Mouse (Mus musculus): ENCODE measurements around the gene Dusp23. TPM values are rescaled to one million over a fixed set of nuclear protein-coding genes. Genes with fewer than 3 reads are reported as not detected.

Gene Dusp23
- polyA plus RNA-seq, 1 experiment from 2014 or later = 17.2 TPM

DNA sequence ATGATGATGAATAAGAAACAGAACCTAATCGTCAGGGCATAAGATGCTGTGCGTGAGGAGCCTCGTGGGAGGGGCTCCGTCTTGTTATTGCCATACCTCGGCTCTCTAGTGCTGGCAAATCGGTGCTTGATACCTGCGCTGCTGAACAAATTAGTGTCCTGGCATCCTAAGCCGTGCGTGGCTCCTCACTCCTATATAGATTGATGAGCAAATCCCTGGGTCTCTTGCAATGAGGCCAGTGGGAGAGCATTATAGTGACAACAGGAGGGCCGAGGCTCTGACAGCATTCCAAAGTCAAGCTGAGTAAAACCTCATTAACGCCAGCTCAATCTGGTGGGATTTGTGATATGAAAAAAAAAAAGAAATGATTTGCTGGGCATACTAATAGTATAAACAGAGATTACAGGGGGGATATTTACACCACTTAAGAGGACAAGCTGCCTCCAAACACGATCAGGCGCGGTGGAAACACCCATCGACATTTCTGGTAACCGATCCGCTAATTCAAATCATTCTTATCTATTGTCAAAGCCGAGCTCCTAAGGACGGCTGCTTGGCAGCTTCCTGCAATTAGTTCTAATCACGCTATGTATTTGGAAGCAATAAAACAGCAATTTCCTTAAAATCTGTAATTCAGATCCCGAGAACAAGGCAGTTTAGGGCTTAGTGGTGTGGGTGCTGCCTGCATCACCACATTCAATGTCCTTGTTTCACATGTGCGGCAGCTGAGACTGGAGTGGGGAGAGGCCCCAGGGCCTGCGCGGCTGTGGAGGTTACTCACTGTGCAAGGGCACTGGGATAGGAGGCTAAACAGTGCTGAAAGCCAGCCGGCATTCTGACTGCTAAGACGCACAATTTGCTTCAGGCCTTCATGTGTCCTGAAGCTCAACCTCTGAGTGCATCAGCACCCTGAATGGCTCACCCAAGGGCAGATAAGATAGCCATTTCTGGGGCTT is 46.9 kb downstream of the Dusp23 start:
- ATAC-seq (replicated peaks; ENCODE audit: low FRiP score) = peak; percentile 52
- Histone ChIP-seq H3K27ac (no peak overlapping the region), H3K4me1 (peaks cover 4% of the 10 kb centered on the region; the same call in 1 of the 2 replicates), H3K9ac (no peak overlapping the region), H3K4me2 (no peak overlapping the region), H3K36me3 (no peaks in the 10 kb centered on the region), H3K4me3 (replicated peaks) (no peak overlapping the region), H3K9me3 (replicated peaks) (no peaks in the 10 kb centered on the region), H3K27me3 (peaks cover 19% of the 10 kb centered on the region)
- 31% methylated on average over 26 of the region's 26 CpGs for WGBS

DNA sequence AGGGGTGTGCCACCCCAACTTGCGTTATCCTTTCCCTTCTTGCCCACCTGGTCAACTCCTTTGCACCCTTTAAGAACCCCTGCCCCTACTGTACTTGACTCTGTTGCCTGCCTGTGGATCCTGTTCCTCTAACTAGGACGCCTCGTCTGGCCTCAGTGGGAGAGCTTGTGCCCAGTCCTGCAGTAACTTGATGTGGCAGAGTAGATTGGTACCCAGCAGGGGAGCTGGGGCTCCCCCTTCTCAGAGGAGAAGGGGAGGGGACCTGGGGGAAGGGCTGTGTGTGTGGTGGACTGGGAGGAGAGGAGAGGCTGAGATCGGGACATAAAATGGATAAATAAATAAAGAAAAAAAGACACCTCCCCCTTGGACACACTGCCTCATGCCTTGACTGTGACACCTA is 47.7 kb downstream of the Dusp23 start:
- WGBS = 49% methylated on average over 4 of the region's 4 CpGs
- H3K4me3 ChIP-seq (replicated peaks) = no peak overlapping the region
- peaks cover 19% of the 10 kb centered on the region for H3K27me3 ChIP-seq
- no peak overlapping the region for H3K9ac ChIP-seq
- H3K36me3 ChIP-seq = no peaks in the 10 kb centered on the region
- H3K9me3 ChIP-seq (replicated peaks) = no peaks in the 10 kb centered on the region
- no peak overlapping the region for H3K4me2 ChIP-seq
- H3K27ac ChIP-seq = no peak overlapping the region
- ATAC-seq (replicated peaks; ENCODE audit: low FRiP score) = no peak
- H3K4me1 ChIP-seq = peaks cover 4% of the 10 kb centered on the region; the same call in 1 of the 2 replicates

- WGBS = 86% methylated on average over 6 of the region's 6 CpGs
- ATAC-seq (replicated peaks; ENCODE audit: low FRiP score) = no peak
These were observed 48.5 kb downstream of the Dusp23 start for GRCm38 (mm10) chr1:172584271-172584670.

DNA sequence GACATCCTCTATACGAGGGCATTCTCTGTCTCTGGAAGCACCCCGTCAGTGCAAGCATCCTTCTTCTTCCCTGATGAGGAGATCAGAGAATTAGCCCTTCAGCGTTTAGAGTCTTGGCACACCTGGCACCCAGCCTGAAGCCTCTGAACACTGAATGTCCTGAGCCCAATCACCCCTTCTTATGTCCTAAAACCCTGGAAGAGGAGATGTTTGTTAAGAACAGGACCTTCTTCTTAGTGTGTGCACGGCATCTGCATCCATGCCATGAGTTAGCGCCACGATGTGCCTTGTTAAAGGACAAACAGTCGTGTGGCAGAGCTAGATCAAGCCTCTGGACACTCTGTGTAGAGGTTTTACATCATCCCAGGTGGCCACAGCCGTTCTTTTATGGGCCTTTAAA is 50.3 kb downstream of the Dusp23 start:
- H3K27me3 ChIP-seq = peaks cover 19% of the 10 kb centered on the region
- no peaks in the 10 kb centered on the region for H3K9me3 ChIP-seq (replicated peaks)
- no peak overlapping the region for H3K9ac ChIP-seq
- H3K27ac ChIP-seq = no peak overlapping the region
- H3K36me3 ChIP-seq = no peaks in the 10 kb centered on the region
- ATAC-seq (replicated peaks; ENCODE audit: low FRiP score) = no peak
- peaks cover 4% of the 10 kb centered on the region; the same call in 1 of the 2 replicates for H3K4me1 ChIP-seq
- 88% methylated on average over 8 of the region's 8 CpGs for WGBS
- H3K4me2 ChIP-seq = no peak overlapping the region
- H3K4me3 ChIP-seq (replicated peaks) = no peak overlapping the region

More at GRCm38 (mm10) chr1:172584271-172584670, 48.5 kb downstream of the Dusp23 start:
- peaks cover 19% of the 10 kb centered on the region for H3K27me3 ChIP-seq
- H3K4me3 ChIP-seq (replicated peaks) = no peak overlapping the region
- H3K9me3 ChIP-seq (replicated peaks) = no peaks in the 10 kb centered on the region
- no peak overlapping the region for H3K9ac ChIP-seq
- H3K4me2 ChIP-seq = no peak overlapping the region
- no peak overlapping the region for H3K27ac ChIP-seq
- no peaks in the 10 kb centered on the region for H3K36me3 ChIP-seq
- peaks cover 4% of the 10 kb centered on the region; the same call in 1 of the 2 replicates for H3K4me1 ChIP-seq

Other genes starting within 250 kb of the Dusp23 start
- 0.73 and 1.1 TPM in 2 replicates for gene Slamf9, start 157.6 kb downstream of the Dusp23 start, polyA plus RNA-seq (2015; fragmentation: Nextera tagmentation; extraction: Ambion mirVana)
- 45.0 and 46.0 TPM in 2 replicates for gene Igsf9, start 151.2 kb downstream of the Dusp23 start, polyA plus RNA-seq (2015; fragmentation: Nextera tagmentation; extraction: Ambion mirVana)
- 246 and 251 TPM in 2 replicates for gene Tagln2, start 132.9 kb downstream of the Dusp23 start, polyA plus RNA-seq (2015; fragmentation: Nextera tagmentation; extraction: Ambion mirVana)
- gene Cfap45, start 112.2 kb downstream of the Dusp23 start, polyA plus RNA-seq (2015; fragmentation: Nextera tagmentation; extraction: Ambion mirVana) = 1.4 and 2.2 TPM in 2 replicates
- gene Vsig8, start 77.0 kb downstream of the Dusp23 start, polyA plus RNA-seq (2015; fragmentation: Nextera tagmentation; extraction: Ambion mirVana) = 0.57 and 0.59 TPM in 2 replicates
- 0.10 and 0.17 TPM in 2 replicates for gene Slamf8, start 42.4 kb downstream of the Dusp23 start, polyA plus RNA-seq (2015; fragmentation: Nextera tagmentation; extraction: Ambion mirVana)
- not detected in 2 replicates for gene Fcrl6, start 30.4 kb downstream of the Dusp23 start, polyA plus RNA-seq (2015; fragmentation: Nextera tagmentation; extraction: Ambion mirVana)
- gene Crp, start 65.1 kb upstream of the Dusp23 start, polyA plus RNA-seq (2015; fragmentation: Nextera tagmentation; extraction: Ambion mirVana) = 0.82 and 1.0 TPM in 2 replicates